In the genomic region with DNA sequence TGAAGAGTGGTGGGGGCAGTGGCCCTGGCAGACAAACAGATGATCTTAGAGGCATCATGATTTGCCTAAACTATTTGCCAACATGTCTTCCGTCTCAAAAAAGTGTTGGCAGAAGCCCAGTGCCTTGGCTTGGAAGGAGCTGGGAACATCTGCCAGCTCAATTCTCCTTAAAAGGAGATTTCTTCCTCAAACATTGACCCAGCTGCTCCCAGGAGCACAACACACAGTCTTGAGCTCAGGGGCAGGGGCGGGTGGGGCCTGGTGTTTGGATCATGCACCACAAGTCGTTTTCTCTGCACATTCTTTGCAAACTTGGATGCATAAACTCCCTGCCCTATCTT, we compare ENCODE assay signal across 10 mouse cellular contexts.
A peak's percentile ranks its signal among the peaks of the same experiment; 100 is the strongest.
DNase-seq lines count a peak whose midpoint lies in the region; ATAC-seq and TF ChIP-seq lines count a peak whose summit lies in the region.
"Had no signal": no experiment of that assay in that cellular context is flagged by ENCODE, and none has a peak within 500 bp of the region (broad histone marks: within the 10 kb centered on the region; RNA-seq: fewer than 3 reads in every experiment).

No protein-coding gene starts in this region.

- no peaks in the 10 kb centered on the region for H3K9me3 ChIP-seq in midbrain, postnatal 0 days (ENCODE audit: low read length)
- H3K9me3 ChIP-seq in midbrain, embryonic 10.5 days (replicated peaks): no peaks in the 10 kb centered on the region
- H3K9me3 ChIP-seq in liver, embryonic 11.5 days (ENCODE audit: control insufficient read depth, low read length): no peaks in the 10 kb centered on the region
- H3K9me3 ChIP-seq: embryonic facial prominence, embryonic 12.5 days; limb, embryonic 13.5 days had no signal

- no peak for TF ChIP-seq CTCF in gastrocnemius, adult 2 months (IDR thresholded peaks at IDR 0.05)
- no peak for TF ChIP-seq CTCF in midbrain, postnatal 0 days (IDR thresholded peaks at IDR 0.05)

- no peak overlapping the region for H3K4me3 ChIP-seq in gastrocnemius, adult 2 months
- no peak overlapping the region for H3K4me3 ChIP-seq in midbrain, postnatal 0 days (ENCODE audit: low read depth, low read length)
- no peak overlapping the region for H3K4me3 ChIP-seq in midbrain, embryonic 10.5 days
- H3K4me3 ChIP-seq in liver, embryonic 11.5 days (ENCODE audit: low read depth, low read length): no peak overlapping the region
- H3K4me3 ChIP-seq: embryonic facial prominence, embryonic 12.5 days; limb, embryonic 13.5 days had no signal

- no peaks in the 10 kb centered on the region for H3K36me3 ChIP-seq in midbrain, postnatal 0 days (ENCODE audit: insufficient read depth, low read length)
- H3K36me3 ChIP-seq in midbrain, embryonic 10.5 days: no peaks in the 10 kb centered on the region
- no peaks in the 10 kb centered on the region for H3K36me3 ChIP-seq in liver, embryonic 11.5 days (ENCODE audit: control insufficient read depth, insufficient read depth, low read length)
- H3K36me3 ChIP-seq: embryonic facial prominence, embryonic 12.5 days; limb, embryonic 13.5 days had no signal

- H3K4me1 ChIP-seq in midbrain, postnatal 0 days (ENCODE audit: insufficient read depth, low read length): no peaks in the 10 kb centered on the region
- H3K4me1 ChIP-seq in midbrain, embryonic 10.5 days: 0 out of 2 replicates have a peak, but pooled peaks cover 3% of the 10 kb centered on the region
- no peaks in the 10 kb centered on the region for H3K4me1 ChIP-seq in liver, embryonic 11.5 days (replicated peaks; ENCODE audit: control insufficient read depth, insufficient read depth, low read length)
- H3K4me1 ChIP-seq: embryonic facial prominence, embryonic 12.5 days; limb, embryonic 13.5 days had no signal

- intact Hi-C loops in gastrocnemius, adult 2 months (cut with DNase I): no loop called here

- H3K9ac ChIP-seq in midbrain, postnatal 0 days (replicated peaks; ENCODE audit: low read length, poor library complexity, severe bottlenecking): no peak overlapping the region
- H3K9ac ChIP-seq in liver, embryonic 11.5 days (ENCODE audit: low read depth, low read length): no peak overlapping the region
- H3K9ac ChIP-seq: embryonic facial prominence, embryonic 12.5 days; limb, embryonic 13.5 days had no signal

- no peak overlapping the region for H3K27ac ChIP-seq in gastrocnemius, adult 2 months
- H3K27ac ChIP-seq in midbrain, postnatal 0 days (ENCODE audit: low read depth, low read length): no peak overlapping the region
- H3K27ac ChIP-seq in midbrain, embryonic 10.5 days (replicated peaks): no peak overlapping the region
- H3K27ac ChIP-seq in liver, embryonic 11.5 days (ENCODE audit: low read depth, low read length): no peak overlapping the region
- H3K27ac ChIP-seq: embryonic facial prominence, embryonic 12.5 days; limb, embryonic 13.5 days had no signal

- peak; percentile 27 for DNase-seq in gastrocnemius, adult 2 months
- no peak for DNase-seq in gastrocnemius, postnatal 4 days (ENCODE audit: low spot score in 2 of 2)
- DNase-seq in midbrain, postnatal 0 days (ENCODE audit: low spot score): peak; percentile 53
- no peak for DNase-seq in midbrain, embryonic 10.5 days (ENCODE audit: low spot score)
- DNase-seq in fibroblast of lung, adult 2 months (ENCODE audit: low read depth): peak; percentile 52
- DNase-seq in lung, postnatal 14 days: peak; percentile 59
- no peak for DNase-seq in liver, embryonic 11.5 days (ENCODE audit: low spot score)
- DNase-seq in cerebellum, adult 18-20 months: no peak

- no peaks in the 10 kb centered on the region for H3K27me3 ChIP-seq in midbrain, postnatal 0 days (ENCODE audit: insufficient read depth, low read length)
- no peaks in the 10 kb centered on the region for H3K27me3 ChIP-seq in midbrain, embryonic 10.5 days (ENCODE audit: low read depth, poor library complexity, severe bottlenecking)
- no peaks in the 10 kb centered on the region for H3K27me3 ChIP-seq in liver, embryonic 11.5 days (replicated peaks; ENCODE audit: control insufficient read depth, insufficient read depth, low read length)
- H3K27me3 ChIP-seq: embryonic facial prominence, embryonic 12.5 days; limb, embryonic 13.5 days had no signal

- ATAC-seq in midbrain, postnatal 0 days (ENCODE audit: low FRiP score): no peak
- ATAC-seq in liver, embryonic 11.5 days (replicated peaks; ENCODE audit: low FRiP score): no peak

- no peak overlapping the region for H3K4me2 ChIP-seq in midbrain, postnatal 0 days (ENCODE audit: low read depth, low read length, poor library complexity, severe bottlenecking)
- no peak overlapping the region for H3K4me2 ChIP-seq in liver, embryonic 11.5 days
- H3K4me2 ChIP-seq: embryonic facial prominence, embryonic 12.5 days; limb, embryonic 13.5 days had no signal

- 72% methylated on average over 3 of the region's 3 CpGs for WGBS in midbrain, postnatal 0 days
- 82% methylated on average over 3 of the region's 3 CpGs for WGBS in midbrain, embryonic 10.5 days
- 68% methylated on average over 3 of the region's 3 CpGs for WGBS in liver, embryonic 11.5 days

Comparison
In these comparisons a context has a peak if more than half of its experiments do, and no peak if none do; other contexts are left out.
1. DNase-seq: peak in gastrocnemius, adult 2 months (single experiment), midbrain, postnatal 0 days (single experiment), fibroblast of lung, adult 2 months (single experiment) and lung, postnatal 14 days (single experiment); none in gastrocnemius, postnatal 4 days (0 of 2), midbrain, embryonic 10.5 days (single experiment), liver, embryonic 11.5 days (single experiment) and cerebellum, adult 18-20 months (0 of 2).